ENCODE assay signal across 9 mouse cellular contexts in the genomic region with DNA sequence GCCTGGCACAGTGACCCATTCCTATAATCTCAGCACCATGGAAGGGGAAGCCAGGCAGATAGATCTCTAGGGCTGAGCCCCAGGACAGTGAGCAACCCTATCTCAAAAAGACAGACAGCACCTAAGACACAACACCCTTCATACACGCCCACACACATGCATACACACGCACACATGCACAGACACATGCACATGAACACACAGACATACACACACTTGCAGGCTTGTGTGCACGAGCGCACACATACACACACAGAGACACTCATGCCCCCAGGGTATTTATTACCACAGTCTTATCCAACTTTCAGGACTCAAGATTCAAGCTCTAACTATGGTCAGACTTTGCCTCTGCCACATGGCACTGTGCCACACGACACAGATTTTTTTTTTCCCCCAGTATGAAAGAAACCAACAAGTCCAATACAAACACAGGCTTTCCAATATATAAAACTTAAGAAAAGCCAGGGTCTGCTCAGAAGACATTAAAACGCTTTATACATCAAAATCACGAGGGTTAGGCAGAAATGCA. TPM values are rescaled to one million over a fixed set of nuclear protein-coding genes. Genes with fewer than 3 reads are reported as not detected.
DNase-seq lines count a peak whose midpoint lies in the region; ATAC-seq lines count a peak whose summit lies in the region.
"Had no signal": no experiment of that assay in that cellular context is flagged by ENCODE, and none has a peak within 500 bp of the region (broad histone marks: within the 10 kb centered on the region; RNA-seq: fewer than 3 reads in every experiment).

No protein-coding gene starts in this region.

- H3K27ac ChIP-seq in forebrain, embryonic 14.5 days (ENCODE audit: low read depth, low read length): no peak overlapping the region
- H3K27ac ChIP-seq in forebrain, embryonic 15.5 days (replicated peaks): no peak overlapping the region
- peak overlapping the region; percentile 70 for H3K27ac ChIP-seq in kidney, embryonic 16.5 days (ENCODE audit: low read length)
- peak overlapping the region; percentile 94 for H3K27ac ChIP-seq in intestine, embryonic 14.5 days (ENCODE audit: low read depth)
- H3K27ac ChIP-seq in neural tube, embryonic 13.5 days (replicated peaks): no peak overlapping the region

- H3K4me1 ChIP-seq in forebrain, embryonic 14.5 days (ENCODE audit: control insufficient read depth, insufficient read depth, low read length): peaks cover 21% of the 10 kb centered on the region
- H3K4me1 ChIP-seq in forebrain, embryonic 15.5 days: peaks cover 25% of the 10 kb centered on the region
- H3K4me1 ChIP-seq in kidney, embryonic 16.5 days (ENCODE audit: insufficient read depth, low read length): peaks cover 46% of the 10 kb centered on the region
- H3K4me1 ChIP-seq in intestine, embryonic 14.5 days (replicated peaks; ENCODE audit: control insufficient read depth, insufficient read depth, low read length): peaks cover 52% of the 10 kb centered on the region
- peaks cover 47% of the 10 kb centered on the region for H3K4me1 ChIP-seq in neural tube, embryonic 13.5 days (replicated peaks)

- 75% methylated on average over 7 of the region's 7 CpGs for WGBS in forebrain, embryonic 14.5 days
- 72% methylated on average over 7 of the region's 7 CpGs for WGBS in forebrain, embryonic 15.5 days
- 44% methylated on average over 7 of the region's 7 CpGs for WGBS in kidney, embryonic 16.5 days
- WGBS in intestine, embryonic 14.5 days: 62% methylated on average over 7 of the region's 7 CpGs
- 65% methylated on average over 7 of the region's 7 CpGs for WGBS in neural tube, embryonic 13.5 days

- peak; percentile 17 for DNase-seq in forebrain, embryonic 14.5 days (ENCODE audit: low spot score)
- no peak for DNase-seq in kidney, adult 8-10 months
- DNase-seq in intestine, embryonic 14.5 days (ENCODE audit: low spot score): no peak
- DNase-seq in adrenal gland, adult 8-10 months: no peak
- no peak for DNase-seq in urinary bladder, adult 18-20 months (ENCODE audit: low spot score in 2 of 2)
- DNase-seq: cerebellum, adult 11 months had no signal

- H3K9ac ChIP-seq in forebrain, embryonic 14.5 days (ENCODE audit: low read length): 0 out of 2 replicates have a peak overlapping the region, but pooled peaks have one; percentile 25
- no peak overlapping the region for H3K9ac ChIP-seq in forebrain, embryonic 15.5 days (replicated peaks)
- no peak overlapping the region for H3K9ac ChIP-seq in kidney, embryonic 16.5 days (replicated peaks; ENCODE audit: low read length)
- no peak overlapping the region for H3K9ac ChIP-seq in intestine, embryonic 14.5 days (ENCODE audit: low read length)
- H3K9ac ChIP-seq in neural tube, embryonic 13.5 days: no peak overlapping the region

- H3K4me3 ChIP-seq in forebrain, embryonic 14.5 days (ENCODE audit: low read depth, low read length): no peak overlapping the region
- H3K4me3 ChIP-seq in forebrain, embryonic 15.5 days: no peak overlapping the region
- H3K4me3 ChIP-seq in kidney, embryonic 16.5 days (ENCODE audit: low read length): no peak overlapping the region
- peak overlapping the region; percentile 4; the same call in 1 of the 2 replicates for H3K4me3 ChIP-seq in intestine, embryonic 14.5 days (ENCODE audit: low read depth, low read length)
- no peak overlapping the region for H3K4me3 ChIP-seq in neural tube, embryonic 13.5 days

- no peaks in the 10 kb centered on the region for H3K27me3 ChIP-seq in forebrain, embryonic 14.5 days (replicated peaks; ENCODE audit: control insufficient read depth, insufficient read depth, low read length)
- no peaks in the 10 kb centered on the region for H3K27me3 ChIP-seq in forebrain, embryonic 15.5 days
- no peaks in the 10 kb centered on the region for H3K27me3 ChIP-seq in kidney, embryonic 16.5 days (ENCODE audit: insufficient read depth, low read length)
- H3K27me3 ChIP-seq in intestine, embryonic 14.5 days (replicated peaks; ENCODE audit: control insufficient read depth, insufficient read depth, low read length): no peaks in the 10 kb centered on the region
- H3K27me3 ChIP-seq in neural tube, embryonic 13.5 days: peaks cover 12% of the 10 kb centered on the region; the same call in 1 of the 2 replicates

- H3K9me3 ChIP-seq in forebrain, embryonic 14.5 days (replicated peaks; ENCODE audit: control insufficient read depth, low read length): no peaks in the 10 kb centered on the region; the same call in 1 of the 2 replicates
- no peaks in the 10 kb centered on the region for H3K9me3 ChIP-seq in forebrain, embryonic 15.5 days
- H3K9me3 ChIP-seq in kidney, embryonic 16.5 days (ENCODE audit: low read length): no peaks in the 10 kb centered on the region
- no peaks in the 10 kb centered on the region for H3K9me3 ChIP-seq in intestine, embryonic 14.5 days (ENCODE audit: control insufficient read depth, low read length)
- H3K9me3 ChIP-seq in neural tube, embryonic 13.5 days: no peaks in the 10 kb centered on the region

- H3K36me3 ChIP-seq in forebrain, embryonic 14.5 days (ENCODE audit: control insufficient read depth, insufficient read depth, low read length): no peaks in the 10 kb centered on the region
- H3K36me3 ChIP-seq in forebrain, embryonic 15.5 days: no peaks in the 10 kb centered on the region
- no peaks in the 10 kb centered on the region; the same call in 1 of the 2 replicates for H3K36me3 ChIP-seq in kidney, embryonic 16.5 days (ENCODE audit: insufficient read depth, low read length)
- H3K36me3 ChIP-seq in intestine, embryonic 14.5 days (ENCODE audit: control insufficient read depth, insufficient read depth, low read length): no peaks in the 10 kb centered on the region
- no peaks in the 10 kb centered on the region for H3K36me3 ChIP-seq in neural tube, embryonic 13.5 days

- H3K4me2 ChIP-seq in forebrain, embryonic 14.5 days (ENCODE audit: low read length): no peak overlapping the region
- H3K4me2 ChIP-seq in forebrain, embryonic 15.5 days (replicated peaks): no peak overlapping the region
- no peak overlapping the region for H3K4me2 ChIP-seq in kidney, embryonic 16.5 days (replicated peaks; ENCODE audit: low read depth, low read length)
- H3K4me2 ChIP-seq in intestine, embryonic 14.5 days (ENCODE audit: low read length): peak overlapping the region; percentile 42
- peak overlapping the region; percentile 57; the same call in 1 of the 2 replicates for H3K4me2 ChIP-seq in neural tube, embryonic 13.5 days

- no peak for ATAC-seq in forebrain, embryonic 14.5 days
- no peak for ATAC-seq in forebrain, embryonic 15.5 days (replicated peaks)
- ATAC-seq in kidney, embryonic 16.5 days (ENCODE audit: low FRiP score, low TSS enrichment): no peak
- no peak for ATAC-seq in intestine, embryonic 14.5 days (replicated peaks; ENCODE audit: low FRiP score, low TSS enrichment, low read depth)
- ATAC-seq in neural tube, embryonic 13.5 days (ENCODE audit: low read depth): no peak

RNA-seq across cellular contexts. Expression of a gene that starts 38.3 kb away (rescaled TPM):
- 63.3 and 89.2 TPM in 2 replicates for polyA plus RNA-seq in forebrain, embryonic 14.5 days (2014; fragmentation: Nextera tagmentation; extraction: Ambion mirVana)
- 102 and 111 TPM in 2 replicates for polyA plus RNA-seq in forebrain, embryonic 15.5 days (2015; fragmentation: Nextera tagmentation; extraction: Ambion mirVana)
- polyA plus RNA-seq in kidney, embryonic 16.5 days (2015; fragmentation: Nextera tagmentation; extraction: Ambion mirVana): 36.4 and 37.2 TPM in 2 replicates
- 133 and 149 TPM in 2 replicates for polyA plus RNA-seq in intestine, embryonic 14.5 days (2014; fragmentation: Nextera tagmentation; extraction: Ambion mirVana)
- polyA plus RNA-seq in neural tube, embryonic 13.5 days (2015; fragmentation: Nextera tagmentation; extraction: Ambion mirVana): 73.2 and 74.0 TPM in 2 replicates
- total RNA-seq in adrenal gland, adult 8-10 months (2022): 10 to 100 TPM; 37.1 to 93.2 (median 58.8) TPM

Comparison
In these comparisons a context has a peak if more than half of its experiments do, and no peak if none do; other contexts are left out.
1. H3K27ac ChIP-seq: peak in kidney, embryonic 16.5 days (single experiment) and intestine, embryonic 14.5 days (single experiment); none in forebrain, embryonic 14.5 days (single experiment), forebrain, embryonic 15.5 days (single experiment) and neural tube, embryonic 13.5 days (single experiment).
2. H3K4me2 ChIP-seq: peak in intestine, embryonic 14.5 days (single experiment) and neural tube, embryonic 13.5 days (single experiment); none in forebrain, embryonic 14.5 days (single experiment), forebrain, embryonic 15.5 days (single experiment) and kidney, embryonic 16.5 days (single experiment).